Mouse (Mus musculus) thymus, adult 18-20 months (tissue): ENCODE data around the gene Adarb1.

Experiments
- DNase-seq, 2 experiments: peaks; one replicate each; pipeline ENCODE4 v3.0.0; 2022; ENCODE audit warnings: mixed read lengths in 2 of 2

Adarb1 gene

GRCm38 (mm10) chr10:77380716-77381115, 37.4 kb downstream of the Adarb1 start:
- DNase-seq, result no peak

DNA sequence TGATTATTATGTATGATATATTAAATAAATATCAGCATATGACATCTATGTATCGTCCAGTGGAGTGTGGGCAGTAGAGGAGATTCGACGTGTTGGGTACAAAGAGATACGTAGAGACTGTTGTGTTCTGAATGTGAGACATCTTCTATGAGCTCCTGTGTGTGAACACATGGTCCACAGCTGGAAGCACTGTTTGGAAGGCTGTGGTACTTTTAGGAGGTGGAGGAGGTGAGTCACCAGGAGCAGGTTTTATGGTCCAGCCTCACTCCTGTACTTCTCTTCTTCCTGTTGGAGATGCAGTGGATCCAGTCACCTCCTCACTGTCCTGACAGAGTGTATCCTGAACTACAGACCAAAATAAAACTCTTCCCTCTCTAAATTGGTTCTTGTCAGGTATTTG, 38.9 kb downstream of the Adarb1 start:
- DNase-seq, result no peak

DNA sequence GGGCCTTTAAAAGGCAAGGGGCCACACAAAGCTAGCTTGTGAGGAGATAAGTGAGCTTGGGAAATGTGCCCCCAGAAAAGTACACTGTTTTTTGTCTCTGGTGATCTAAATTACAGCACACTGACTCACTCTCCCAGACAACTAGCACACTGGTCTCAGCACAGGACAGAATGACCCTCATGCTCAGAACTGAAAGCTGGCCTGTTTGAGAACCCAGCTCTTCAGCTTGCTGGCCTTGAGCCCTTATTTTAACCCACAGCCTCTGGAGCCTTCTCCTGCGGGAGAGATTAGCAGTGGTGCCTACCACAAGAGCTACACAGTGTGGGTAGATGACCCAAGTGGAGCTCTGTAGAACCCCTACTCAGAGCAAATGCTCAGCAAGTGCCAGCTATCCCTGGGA, 42.0 kb downstream of the Adarb1 start:
- no peak for DNase-seq

- DNase-seq, result no peak
Observed at GRCm38 (mm10) chr10:77374948-77375347, 43.1 kb downstream of the Adarb1 start.

- no peak for DNase-seq
Observed at GRCm38 (mm10) chr10:77374407-77374806, 43.7 kb downstream of the Adarb1 start.

GRCm38 (mm10) chr10:77370129-77370528, 47.9 kb downstream of the Adarb1 start:
- no peak for DNase-seq

DNA sequence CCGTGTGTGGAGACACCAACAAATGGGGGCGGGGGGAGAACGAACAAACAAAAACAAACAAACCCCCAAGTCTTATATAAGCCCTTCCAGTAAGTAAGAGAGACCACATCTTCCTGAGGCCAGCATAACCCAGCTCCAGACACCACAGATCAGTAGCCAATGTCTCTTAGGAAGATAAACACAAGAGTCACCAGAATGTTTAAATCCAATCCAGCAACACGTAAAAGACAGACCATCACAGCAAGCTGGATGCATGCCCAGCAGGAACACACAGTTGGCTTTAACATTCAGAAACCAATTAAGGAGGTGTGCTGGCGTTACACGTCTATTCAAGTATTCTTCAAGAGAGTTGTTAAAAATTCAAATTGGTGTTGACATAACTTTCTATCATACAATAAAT, 50.1 kb downstream of the Adarb1 start:
- no peak for DNase-seq

- DNase-seq, result no peak
Observed at GRCm38 (mm10) chr10:77366959-77367358, 51.1 kb downstream of the Adarb1 start.

- no peak for DNase-seq
Observed at GRCm38 (mm10) chr10:77365212-77365611, 52.9 kb downstream of the Adarb1 start.

GRCm38 (mm10) chr10:77360486-77360885, 57.6 kb downstream of the Adarb1 start:
- no peak for DNase-seq

- DNase-seq, result no peak
Observed at GRCm38 (mm10) chr10:77357957-77358356, 60.1 kb downstream of the Adarb1 start.

GRCm38 (mm10) chr10:77353031-77353745, 64.9 kb downstream of the Adarb1 start:
- peak; percentile 12 to 26 for DNase-seq

GRCm38 (mm10) chr10:77342842-77343241, 75.2 kb downstream of the Adarb1 start:
- DNase-seq, result no peak

DNA sequence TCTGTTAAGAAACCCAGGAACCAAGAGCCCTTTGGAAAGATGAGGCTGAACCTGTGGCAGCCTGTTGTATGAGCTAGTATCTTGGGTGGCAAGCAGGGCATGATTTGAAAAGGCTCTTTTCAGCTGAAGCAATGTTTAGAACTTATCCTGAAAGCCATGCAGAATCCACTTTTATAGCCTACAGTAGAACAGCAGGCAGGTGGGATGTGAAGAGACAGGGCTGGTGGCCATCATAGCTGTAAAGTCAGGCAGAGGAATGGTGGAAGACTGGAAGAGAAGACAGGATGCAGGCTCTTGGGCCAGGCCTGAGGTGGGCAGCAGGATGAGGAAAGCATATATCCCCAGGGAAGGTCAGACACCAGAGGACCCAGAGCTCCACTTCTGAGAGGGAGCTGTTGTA, 76.4 kb downstream of the Adarb1 start:
- DNase-seq, result no peak

DNA sequence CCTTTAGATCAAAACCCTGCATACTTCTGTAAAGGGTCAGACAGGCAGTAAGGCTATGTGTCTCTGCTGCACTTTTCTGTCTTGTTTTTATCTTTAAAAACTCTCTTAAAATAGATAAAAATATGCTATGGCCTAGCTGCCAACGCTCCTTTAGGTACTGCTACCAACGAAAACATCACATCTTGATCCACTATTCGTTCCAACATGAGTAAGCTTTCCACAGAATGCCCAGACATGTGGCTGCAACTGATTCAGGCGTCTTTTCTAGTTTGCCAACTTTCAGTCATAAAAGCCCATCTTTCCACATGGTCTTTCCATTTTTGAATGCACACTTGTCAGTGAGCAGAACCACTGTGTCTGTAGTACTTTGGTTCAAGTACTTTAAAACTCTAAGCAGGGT, 77.0 kb downstream of the Adarb1 start:
- DNase-seq, result no peak

- no peak for DNase-seq
Observed at GRCm38 (mm10) chr10:77339871-77340341, 78.2 kb downstream of the Adarb1 start.

DNA sequence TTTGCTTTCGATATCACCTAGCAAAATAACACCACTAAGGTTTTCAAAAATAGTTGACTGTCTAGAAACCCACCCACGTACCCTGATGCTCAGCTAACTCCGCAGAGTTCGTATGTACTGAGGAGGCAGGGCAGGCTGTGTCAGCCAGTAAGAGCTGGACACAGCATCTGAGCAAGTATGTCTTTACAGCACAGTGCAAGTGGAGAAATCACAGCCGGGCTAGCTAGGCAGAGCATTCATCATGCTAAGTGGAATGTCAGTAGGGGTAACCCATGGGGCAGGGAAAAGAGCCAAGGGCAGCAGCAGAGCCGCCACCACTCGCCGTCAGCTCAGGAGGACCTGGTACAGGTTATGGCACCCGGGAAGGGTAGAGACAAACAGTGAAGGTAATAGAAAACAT, 84.6 kb downstream of the Adarb1 start:
- no peak for DNase-seq

DNA sequence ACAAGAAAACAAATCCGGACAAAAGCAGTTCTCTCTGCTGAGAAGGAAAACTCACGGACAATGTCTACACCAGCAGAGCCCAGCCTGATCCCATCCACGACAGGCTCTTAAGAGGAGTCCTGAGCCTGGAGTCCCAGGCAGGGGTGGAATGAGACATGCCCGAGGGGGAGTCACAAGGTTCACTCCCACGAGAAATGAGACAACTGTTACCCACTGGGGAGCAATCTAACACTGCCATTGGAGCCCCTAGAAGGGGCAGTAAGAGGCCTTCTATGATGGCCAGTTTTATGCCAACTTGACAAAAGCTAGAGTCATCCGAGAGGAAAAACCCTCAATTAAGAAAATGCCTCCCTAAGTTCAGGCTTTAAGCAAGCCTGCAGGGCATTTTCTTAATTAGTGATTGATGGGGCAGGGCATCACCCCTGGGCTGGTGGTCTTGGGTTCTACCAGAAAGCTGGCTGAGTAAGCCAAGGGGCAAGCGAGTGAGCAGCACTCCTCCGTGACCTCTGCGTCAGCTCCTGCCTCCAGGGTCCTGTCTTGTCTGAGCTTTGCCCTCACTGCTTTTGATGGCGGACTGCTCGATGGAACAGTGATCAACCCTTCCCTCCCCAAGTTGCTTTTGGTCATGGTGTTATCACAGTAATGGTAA, 88.5 kb downstream of the Adarb1 start:
- no peak for DNase-seq

GRCm38 (mm10) chr10:77324716-77325115, 93.4 kb downstream of the Adarb1 start:
- no peak for DNase-seq

- DNase-seq, result no peak
Observed at GRCm38 (mm10) chr10:77321611-77322010, 96.5 kb downstream of the Adarb1 start.

- DNase-seq, result no peak
Observed at GRCm38 (mm10) chr10:77321001-77321400, 97.1 kb downstream of the Adarb1 start.

GRCm38 (mm10) chr10:77315682-77316081, 102.4 kb downstream of the Adarb1 start:
- DNase-seq, result no peak

DNA sequence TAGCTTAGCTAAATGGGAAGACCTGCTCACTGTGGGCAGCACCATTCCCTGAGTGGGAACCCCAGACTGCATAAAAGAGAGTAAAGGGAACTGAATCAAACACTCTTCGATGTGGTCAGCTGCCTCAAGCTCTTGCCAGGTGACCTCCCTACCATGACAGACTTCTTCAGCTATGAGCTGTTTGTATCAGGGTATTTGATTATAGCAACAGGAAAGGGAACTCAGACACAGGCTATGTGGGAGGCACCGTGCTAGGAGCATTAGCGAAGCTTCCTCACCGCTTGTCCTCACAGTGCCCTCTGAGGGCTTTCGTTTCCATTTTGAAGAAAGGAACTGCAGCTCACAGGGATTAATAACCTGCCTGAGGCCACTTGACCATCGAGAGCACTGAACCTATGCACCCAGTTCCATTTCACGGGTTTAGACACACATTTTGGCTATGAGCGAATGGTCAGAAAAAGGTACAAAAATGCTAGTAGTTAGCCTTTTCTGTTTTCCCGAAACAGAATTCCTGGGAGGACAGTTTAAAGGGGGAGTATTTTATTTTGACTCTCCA, 103.3 kb downstream of the Adarb1 start:
- no peak for DNase-seq

- DNase-seq, result no peak
Observed at GRCm38 (mm10) chr10:77308978-77309377, 109.1 kb downstream of the Adarb1 start.
